Mouse (Mus musculus): ENCODE data around the gene Nppc.
A peak's percentile ranks its signal among the peaks of the same experiment; 100 is the strongest.

Gene Nppc

GRCm38 (mm10) chr1:86670279-86671038 is at the start of gene Nppc:
Nppc (minus strand) TSS chr1:86670571.
- peak; percentile 19 for DNase-seq

GRCm38 (mm10) chr1:86719391-86719790 is 49.0 kb upstream of the Nppc start:
- DNase-seq, result no peak

- no peak for DNase-seq
Measured at GRCm38 (mm10) chr1:86718190-86718589, 47.8 kb upstream of the Nppc start.

GRCm38 (mm10) chr1:86713054-86713453 is 42.7 kb upstream of the Nppc start:
- DNase-seq, result no peak

GRCm38 (mm10) chr1:86712045-86712444 is 41.7 kb upstream of the Nppc start:
- no peak for DNase-seq

- DNase-seq, result no peak
Measured at GRCm38 (mm10) chr1:86709546-86709945, 39.2 kb upstream of the Nppc start.

GRCm38 (mm10) chr1:86705461-86705860 is 35.1 kb upstream of the Nppc start:
- no peak for DNase-seq

- no peak for DNase-seq
Measured at GRCm38 (mm10) chr1:86703965-86704326, 33.6 kb upstream of the Nppc start.

GRCm38 (mm10) chr1:86703300-86703964 is 33.1 kb upstream of the Nppc start, which contains the start of gene Dis3l2:
Dis3l2 (plus strand) TSS chr1:86703808.
- peak; percentile 69 to 70 for DNase-seq

- DNase-seq, result no peak
Measured at GRCm38 (mm10) chr1:86700367-86700766, 30.0 kb upstream of the Nppc start.

- DNase-seq, result no peak
Measured at GRCm38 (mm10) chr1:86699346-86700136, 29.2 kb upstream of the Nppc start.

- DNase-seq, result no peak
Measured at GRCm38 (mm10) chr1:86698721-86699120, 28.4 kb upstream of the Nppc start.

GRCm38 (mm10) chr1:86696948-86697347 is 26.6 kb upstream of the Nppc start:
- no peak for DNase-seq

GRCm38 (mm10) chr1:86691027-86691426 is 20.7 kb upstream of the Nppc start:
- no peak for DNase-seq

GRCm38 (mm10) chr1:86687236-86687635 is 16.9 kb upstream of the Nppc start:
- no peak for DNase-seq

GRCm38 (mm10) chr1:86678667-86679066 is 8.3 kb upstream of the Nppc start:
- no peak for DNase-seq

- no peak for DNase-seq
Measured at GRCm38 (mm10) chr1:86677624-86678023, 7.3 kb upstream of the Nppc start.

- DNase-seq, result no peak
Measured at GRCm38 (mm10) chr1:86675126-86675525, 4.8 kb upstream of the Nppc start.

- no peak for DNase-seq
Measured at GRCm38 (mm10) chr1:86674385-86674784, 4.0 kb upstream of the Nppc start.

GRCm38 (mm10) chr1:86669552-86670273 is 658 bp downstream of the Nppc start:
- DNase-seq, result no peak

- no peak for DNase-seq
Measured at GRCm38 (mm10) chr1:86665091-86665490, 5.3 kb downstream of the Nppc start.

GRCm38 (mm10) chr1:86657071-86657470 is 13.3 kb downstream of the Nppc start:
- DNase-seq, result no peak

GRCm38 (mm10) chr1:86652675-86653074 is 17.7 kb downstream of the Nppc start:
- no peak for DNase-seq
